Mouse (Mus musculus) 3134 (cell line): Measurements from ENCODE around the gene Xylt2.
"Not testable (repeated sequence)": the region's sequence is repeated elsewhere in the genome, so short reads cannot be mapped to it uniquely, and the experiment has no call there.

ENCODE experiments used
- DNase-seq: peaks from one replicate; pipeline ENCODE4 v3.0.0-alpha.2; 2011; ENCODE audit warnings: low spot score; ENCODE audit not compliant: insufficient read length; ENCODE audit errors: extremely low read depth

Gene Xylt2

GRCm38 (mm10) chr11:94677607-94678145 lies 361 bp upstream of the Xylt2 start:
- DNase-seq, result no peak

- DNase-seq, result no peak
Measured at GRCm38 (mm10) chr11:94676308-94676707, 1.0 kb downstream of the Xylt2 start.

- DNase-seq, result no peak
Measured at GRCm38 (mm10) chr11:94675446-94675845, 1.9 kb downstream of the Xylt2 start.

- DNase-seq, result no peak
Measured at GRCm38 (mm10) chr11:94674984-94675383, 2.3 kb downstream of the Xylt2 start.

GRCm38 (mm10) chr11:94665281-94665680 lies 12.0 kb downstream of the Xylt2 start:
- no peak for DNase-seq

GRCm38 (mm10) chr11:94661344-94661743 lies 16.0 kb downstream of the Xylt2 start:
- no peak for DNase-seq

- peak; percentile 91 for DNase-seq
Measured at GRCm38 (mm10) chr11:94653663-94654436, 23.5 kb downstream of the Xylt2 start, which contains the start of the genes Mrpl27 and Eme1. Mrpl27 (plus strand) TSS chr11:94653767. Eme1 (minus strand) TSS chr11:94653964.

GRCm38 (mm10) chr11:94652973-94653372 lies 24.3 kb downstream of the Xylt2 start:
- no peak for DNase-seq

GRCm38 (mm10) chr11:94651241-94651640 lies 26.1 kb downstream of the Xylt2 start:
- DNase-seq, result not testable (repeated sequence)

GRCm38 (mm10) chr11:94646457-94646856 lies 30.9 kb downstream of the Xylt2 start:
- no peak for DNase-seq

GRCm38 (mm10) chr11:94644461-94645219 lies 32.7 kb downstream of the Xylt2 start:
- DNase-seq, result no peak

- DNase-seq, result no peak
Measured at GRCm38 (mm10) chr11:94634431-94634830, 42.9 kb downstream of the Xylt2 start.

GRCm38 (mm10) chr11:94632988-94633387 lies 44.3 kb downstream of the Xylt2 start:
- DNase-seq, result no peak

- no peak for DNase-seq
Measured at GRCm38 (mm10) chr11:94631969-94632368, 45.3 kb downstream of the Xylt2 start.

GRCm38 (mm10) chr11:94630199-94631011 lies 46.9 kb downstream of the Xylt2 start:
- no peak for DNase-seq

- peak; percentile 84 for DNase-seq
Measured at GRCm38 (mm10) chr11:94629884-94630198, 47.5 kb downstream of the Xylt2 start.

GRCm38 (mm10) chr11:94629199-94629883 lies 48.0 kb downstream of the Xylt2 start, which contains the start of gene Lrrc59:
Lrrc59 (plus strand) TSS chr11:94629767.
- DNase-seq, result peak; percentile 92

GRCm38 (mm10) chr11:94622162-94622561 lies 55.2 kb downstream of the Xylt2 start:
- no peak for DNase-seq

- no peak for DNase-seq
Measured at GRCm38 (mm10) chr11:94621458-94621852, 55.9 kb downstream of the Xylt2 start.

GRCm38 (mm10) chr11:94620766-94621457 lies 56.4 kb downstream of the Xylt2 start:
- no peak for DNase-seq
